Mouse (Mus musculus): Measurements from ENCODE around the gene Mrps18b.

DNA sequence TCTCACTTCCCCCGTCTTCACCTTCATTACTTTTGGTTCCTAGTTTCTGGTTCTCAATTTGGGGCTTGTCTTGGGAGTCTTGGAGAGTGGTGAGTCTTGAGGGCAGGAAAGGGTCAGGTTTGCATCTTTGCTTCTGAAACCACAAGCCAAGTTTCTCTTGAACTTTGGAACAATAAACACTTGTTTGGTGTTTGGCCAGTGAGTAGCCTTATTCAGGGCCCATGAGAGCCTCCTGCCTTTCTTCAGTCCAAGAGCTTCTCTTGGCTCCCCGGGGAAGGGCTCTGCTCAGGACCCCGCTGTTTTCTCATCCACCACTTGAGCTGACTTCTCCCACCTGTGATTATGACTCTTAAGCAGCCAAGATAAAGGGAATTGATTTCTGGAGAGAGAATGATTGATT, 6.4 kb upstream of the Mrps18b start:
- TF ChIP-seq CTCF (IDR thresholded peaks at IDR 0.05; ENCODE audit: low read depth) (no peak), EP300 (optimal IDR thresholded peaks at IDR 0.05) (no peak)

Data from stomach, postnatal 0 days (tissue).